Mouse (Mus musculus) midbrain, embryonic 14.5 days (tissue): Measurements from ENCODE around the gene Iffo1. TPM values are rescaled to one million over a fixed set of nuclear protein-coding genes. Genes with fewer than 3 reads are reported as not detected.
A peak's percentile ranks its signal among the peaks of the same experiment; 100 is the strongest.
"Not testable (repeated sequence)": the region's sequence is repeated elsewhere in the genome, so short reads cannot be mapped to it uniquely, and the experiment has no call there.

ENCODE experiments used
- ATAC-seq: fragments of 200-750 bp; cut with Nextera tagmentation; 2 replicates; pipeline ENCODE4 v1.8.0; 2017; ENCODE audit warnings: moderate number of reproducible peaks, moderate library complexity; ENCODE audit not compliant: low FRiP score, low TSS enrichment
- DNase-seq: peaks from one replicate; pipeline ENCODE4 v3.0.0-alpha.2; 2015
- H3K27ac ChIP-seq: fragments of 300-500 bp; sonication (generic); replicated peaks from 2 replicates; pipeline ENCODE4 v1.5.1; 2014; ENCODE audit warnings: mild to moderate bottlenecking, low read depth, low read length, moderate library complexity
- H3K27me3 ChIP-seq: fragments of 300-500 bp; sonication (generic); 2 replicates; pipeline ENCODE4 v1.6.1; 2014; ENCODE audit warnings: low read length, control low read depth, mixed read lengths; ENCODE audit not compliant: control insufficient read depth, insufficient read depth
- H3K36me3 ChIP-seq: fragments of 300-500 bp; sonication (generic); 2 replicates; pipeline ENCODE4 v1.6.1; 2014; ENCODE audit warnings: low read length, control low read depth; ENCODE audit not compliant: control insufficient read depth, insufficient read depth
- H3K4me1 ChIP-seq: fragments of 300-500 bp; sonication (generic); 2 replicates; pipeline ENCODE4 v1.6.1; 2014; ENCODE audit warnings: mild to moderate bottlenecking, antibody characterized with exemption, low read length, control low read depth; ENCODE audit not compliant: control insufficient read depth, insufficient read depth
- H3K4me2 ChIP-seq: fragments of 300-500 bp; sonication (generic); 2 replicates; pipeline ENCODE4 v1.6.1; 2014; ENCODE audit warnings: mild to moderate bottlenecking, low read length, moderate library complexity
- H3K4me3 ChIP-seq: fragments of 300-500 bp; sonication (generic); replicated peaks from 2 replicates; pipeline ENCODE4 v1.5.1; 2014; ENCODE audit warnings: low read depth, low read length
- H3K9ac ChIP-seq: fragments of 300-500 bp; sonication (generic); replicated peaks from 2 replicates; pipeline ENCODE4 v1.6.1; 2014; ENCODE audit warnings: mild to moderate bottlenecking, low read length, moderate library complexity
- H3K9me3 ChIP-seq: fragments of 300-500 bp; sonication (generic); 2 replicates; pipeline ENCODE4 v1.6.1; 2016; ENCODE audit warnings: low read length, control low read depth, mixed read lengths; ENCODE audit not compliant: control insufficient read depth
- WGBS: fragments of 180-500 bp; shearing (Covaris S2); extraction: QIAGEN DNeasy Blood & Tissue Kit; methylation state at CpG from one replicate; pipeline ENCODE4 v1.1.7; 2014; 5-methylcytosine and 5-hydroxymethylcytosine counted together
- polyA plus RNA-seq: library from polyadenylated mRNA; unstranded; fragments of >200 nt; fragmentation: Nextera tagmentation; extraction: Ambion mirVana; gene quantifications from 2 replicates; pipeline ENCODE4 v1.2.1, GENCODE M21; 2014

The Iffo1 gene
- polyA plus RNA-seq, 1 experiment from 2014 or later: 15.8 TPM

DNA sequence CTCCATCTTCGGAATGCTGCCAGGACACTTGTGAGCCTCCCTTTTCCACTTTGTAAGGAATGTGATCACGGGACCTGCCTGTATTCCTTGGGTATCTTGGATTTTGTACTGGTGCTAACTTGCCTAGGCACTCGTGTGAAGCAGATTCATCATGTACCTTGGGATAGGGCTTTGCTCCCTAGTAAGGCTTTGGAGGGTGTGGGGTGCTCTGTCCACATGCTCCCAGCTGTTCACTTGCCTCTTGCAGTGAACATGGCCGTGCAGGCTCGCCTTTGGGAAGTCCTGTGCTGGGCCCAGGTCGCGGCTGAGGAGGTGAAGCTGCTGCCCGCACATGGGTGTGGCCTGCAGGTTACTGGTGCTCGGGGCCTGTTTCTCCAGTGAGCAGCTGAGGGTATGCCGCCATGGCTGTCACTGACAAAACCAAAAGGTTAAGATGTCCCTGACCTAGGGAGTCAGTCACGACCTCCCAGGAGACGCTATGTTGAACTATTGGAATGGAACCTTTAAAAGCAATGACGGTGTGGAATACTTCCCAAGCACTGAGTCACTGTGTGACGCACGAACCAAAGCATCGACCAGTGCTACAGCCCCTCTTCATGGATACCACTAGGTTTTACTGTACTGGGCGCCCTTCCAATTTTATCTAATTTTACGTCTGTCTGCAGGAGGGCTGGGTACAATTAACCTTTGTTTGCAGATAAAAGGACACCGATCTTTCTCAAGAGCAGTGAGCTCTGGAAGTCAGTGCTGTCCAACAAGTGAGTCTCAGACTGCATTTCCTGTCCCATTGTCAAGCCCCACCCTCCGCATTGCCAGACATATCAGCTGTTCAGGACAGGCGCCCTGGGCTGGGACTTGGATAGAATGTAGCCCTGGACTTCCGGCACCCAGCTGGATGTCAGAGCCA is 16.1 kb downstream of the Iffo1 start:
- H3K27ac ChIP-seq: no peak overlapping the region

DNA sequence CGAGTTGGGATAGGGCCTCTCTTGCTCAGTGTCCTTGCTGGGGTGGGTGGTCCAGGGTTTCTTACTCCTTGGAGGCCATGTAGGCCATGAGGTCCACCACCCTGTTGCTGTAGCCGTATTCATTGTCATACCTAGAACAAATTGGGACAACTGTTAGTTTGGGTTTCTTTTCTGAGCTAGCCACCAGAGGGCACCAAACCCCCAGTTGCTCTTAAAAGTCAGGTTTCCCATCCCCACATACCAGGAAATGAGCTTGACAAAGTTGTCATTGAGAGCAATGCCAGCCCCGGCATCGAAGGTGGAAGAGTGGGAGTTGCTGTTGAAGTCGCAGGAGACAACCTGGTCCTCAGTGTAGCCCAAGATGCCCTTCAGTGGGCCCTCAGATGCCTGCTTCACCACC is 16.9 kb downstream of the Iffo1 start:
- not testable (repeated sequence) for H3K9me3 ChIP-seq, H3K27ac ChIP-seq, H3K9ac ChIP-seq, ATAC-seq, H3K4me3 ChIP-seq, H3K4me2 ChIP-seq, H3K27me3 ChIP-seq
- 1% methylated on average over 3 of the region's 5 CpGs for WGBS
- Histone ChIP-seq H3K4me1 (peaks cover 23% of the 10 kb centered on the region), H3K36me3 (peaks cover 51% of the 10 kb centered on the region)
- peak; percentile 84 for DNase-seq

More for the DNA sequence above, 16.1 kb downstream of the Iffo1 start:
- Histone ChIP-seq H3K36me3 (peaks cover 53% of the 10 kb centered on the region), H3K4me2 (no peak overlapping the region), H3K9ac (no peak overlapping the region), H3K27me3 (no peaks in the 10 kb centered on the region), H3K4me1 (peaks cover 14% of the 10 kb centered on the region), H3K4me3 (no peak overlapping the region), H3K9me3 (no peaks in the 10 kb centered on the region)
- DNase-seq: no peak
- no peak for ATAC-seq
- WGBS: 17% methylated on average over 22 of the region's 22 CpGs

GRCm38 (mm10) chr6:125162615-125163305 is 17.7 kb downstream of the Iffo1 start:
- DNase-seq, H3K4me2 ChIP-seq, H3K27me3 ChIP-seq, H3K9ac ChIP-seq, H3K4me3 ChIP-seq, H3K27ac ChIP-seq, H3K9me3 ChIP-seq, ATAC-seq: not testable (repeated sequence)
- WGBS: 73% methylated on average over 12 of the region's 16 CpGs
- peaks cover 56% of the 10 kb centered on the region for H3K36me3 ChIP-seq
- peaks cover 27% of the 10 kb centered on the region for H3K4me1 ChIP-seq

DNA sequence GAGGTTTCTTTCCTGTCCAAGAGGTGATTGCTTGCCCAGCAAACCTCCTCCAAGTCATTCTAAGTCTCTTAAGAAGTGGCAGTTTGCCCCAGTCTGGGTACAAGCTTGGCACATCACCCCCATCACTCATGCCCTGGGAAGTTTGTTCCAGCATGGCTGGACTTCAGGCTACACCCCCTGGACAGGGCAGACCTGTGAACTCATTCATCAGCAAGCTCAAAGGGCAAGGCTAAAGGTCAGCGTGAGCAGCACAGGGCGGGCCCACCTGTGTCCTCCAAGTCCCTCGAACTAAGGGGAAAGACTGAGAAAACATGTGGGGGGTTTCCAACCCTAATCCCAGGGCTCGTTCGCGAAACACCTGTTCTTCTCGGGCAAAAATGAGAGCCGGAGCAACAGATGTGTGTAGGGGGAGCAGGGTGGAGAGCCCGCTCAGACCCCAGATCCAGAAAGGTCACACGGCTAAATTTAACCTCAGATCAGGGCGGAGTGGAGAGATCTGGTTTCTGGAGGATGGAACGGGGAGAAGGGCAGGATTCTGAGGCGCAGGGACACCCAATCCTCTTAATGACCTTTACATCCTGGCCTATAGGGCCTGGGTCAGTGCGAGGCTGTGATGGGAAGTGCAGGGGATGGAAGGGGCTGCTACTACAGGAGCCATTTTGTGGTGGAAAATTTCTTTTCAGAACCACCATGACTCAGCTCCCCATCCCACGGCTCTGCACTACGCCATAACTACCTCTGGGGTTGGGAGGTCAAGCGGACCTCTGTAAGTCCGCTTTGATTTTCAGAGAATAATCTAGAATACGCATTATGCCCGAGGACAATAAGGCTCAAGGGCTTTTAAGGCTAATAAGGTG is 19.0 kb downstream of the Iffo1 start:
- H3K4me2 ChIP-seq: peak overlapping the region; percentile 79
- ATAC-seq (no peak), DNase-seq (peak; percentile 57)
- H3K4me3 ChIP-seq: peak overlapping the region; percentile 80
- WGBS: 4% methylated on average over 20 of the region's 20 CpGs
- H3K9me3 ChIP-seq: no peaks in the 10 kb centered on the region
- peak overlapping the region; percentile 89 for H3K27ac ChIP-seq
- H3K9ac ChIP-seq: peak overlapping the region; percentile 91
- peaks cover 27% of the 10 kb centered on the region for H3K4me1 ChIP-seq
- peaks cover 61% of the 10 kb centered on the region for H3K36me3 ChIP-seq
- no peaks in the 10 kb centered on the region for H3K27me3 ChIP-seq

DNA sequence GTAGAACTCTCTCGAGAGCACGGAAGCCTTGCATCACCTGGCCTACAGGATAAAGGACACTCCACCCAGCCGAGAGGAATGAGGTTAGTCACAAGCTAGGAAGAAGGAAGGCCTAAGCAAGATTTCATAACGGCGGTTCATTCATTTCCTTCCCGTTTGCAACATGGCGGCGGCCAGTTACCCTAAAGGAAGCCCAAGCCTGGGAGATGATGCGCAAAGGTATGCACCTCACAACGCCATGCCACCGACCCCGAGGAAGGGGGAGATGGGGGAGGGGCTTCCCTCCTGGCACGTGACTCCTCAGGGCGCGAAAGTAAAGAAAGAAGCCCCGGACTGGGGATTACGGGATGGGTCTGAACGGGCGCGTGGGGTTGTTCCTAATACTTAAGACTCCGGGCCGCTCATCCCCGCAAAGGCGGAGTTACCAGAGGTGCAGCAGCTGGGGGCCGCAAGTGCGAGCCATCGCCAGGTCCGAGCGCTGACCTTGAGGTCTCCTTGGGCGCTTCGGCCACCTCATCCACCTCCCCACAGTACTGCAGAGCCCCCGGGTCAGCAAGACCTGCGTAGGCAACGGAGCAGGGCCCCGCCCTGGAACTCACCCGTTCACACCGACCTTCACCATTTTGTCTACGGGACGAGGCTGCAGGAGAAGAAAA is 19.8 kb downstream of the Iffo1 start:
- H3K4me3 ChIP-seq: peak overlapping the region; percentile 80
- H3K27me3 ChIP-seq: no peaks in the 10 kb centered on the region
- peaks cover 61% of the 10 kb centered on the region for H3K36me3 ChIP-seq
- under 1% methylated on average over 38 of the region's 39 CpGs for WGBS
- H3K4me1 ChIP-seq: peaks cover 27% of the 10 kb centered on the region
- ATAC-seq (peak; percentile 43), DNase-seq (peak; percentile 87)
- peak overlapping the region; percentile 91 for H3K9ac ChIP-seq
- peak overlapping the region; percentile 89 for H3K27ac ChIP-seq
- H3K4me2 ChIP-seq: peak overlapping the region; percentile 79
- H3K9me3 ChIP-seq: no peaks in the 10 kb centered on the region

DNA sequence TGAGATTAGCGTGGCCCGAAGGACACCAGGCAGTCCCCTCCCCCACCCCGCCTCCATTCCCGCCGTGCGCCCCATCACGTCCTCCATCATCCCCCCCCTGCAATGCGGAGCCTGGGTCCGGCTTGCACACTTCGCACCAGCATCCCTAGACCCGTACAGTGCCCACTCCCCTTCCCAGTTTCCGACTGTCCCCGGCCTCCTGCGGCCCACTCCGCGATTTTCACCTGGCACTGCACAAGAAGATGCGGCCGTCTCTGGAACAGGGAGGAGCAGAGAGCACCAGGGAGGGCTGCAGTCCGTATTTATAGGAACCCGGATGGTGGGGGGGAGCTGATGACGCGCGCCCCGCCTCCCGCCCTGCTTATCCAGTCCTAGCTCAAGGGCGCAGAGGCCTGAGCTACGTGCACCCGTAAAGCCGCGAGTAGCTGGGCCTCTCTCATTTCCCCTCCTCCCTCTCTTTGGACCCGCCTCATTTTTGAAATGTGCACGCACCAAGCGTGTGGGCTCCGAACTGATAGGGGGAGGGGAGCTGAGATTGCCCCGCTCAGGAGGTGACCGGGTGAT is 20.4 kb downstream of the Iffo1 start:
- peak overlapping the region; percentile 89 for H3K27ac ChIP-seq
- H3K9ac ChIP-seq: peak overlapping the region; percentile 91
- no peaks in the 10 kb centered on the region for H3K27me3 ChIP-seq
- peak overlapping the region; percentile 80 for H3K4me3 ChIP-seq
- peak overlapping the region; percentile 79 for H3K4me2 ChIP-seq
- under 1% methylated on average over 36 of the region's 36 CpGs for WGBS
- no peaks in the 10 kb centered on the region for H3K9me3 ChIP-seq
- DNase-seq (peak; percentile 97), ATAC-seq (peak; percentile 91)
- H3K36me3 ChIP-seq: peaks cover 61% of the 10 kb centered on the region
- H3K4me1 ChIP-seq: peaks cover 27% of the 10 kb centered on the region

GRCm38 (mm10) chr6:125166051-125166751 is 21.2 kb downstream of the Iffo1 start, which contains the start of gene Gapdh:
TSS of gene Gapdh (minus strand) at chr6:125166467.
- peak; percentile 69 for DNase-seq
- Histone ChIP-seq H3K36me3 (peaks cover 61% of the 10 kb centered on the region), H3K4me1 (peaks cover 27% of the 10 kb centered on the region), H3K4me3 (peak within 1 kb of the TSS; percentile 80), H3K9me3 (no peaks in the 10 kb centered on the region), H3K9ac (peak within 1 kb of the TSS; percentile 91), H3K4me2 (peak within 1 kb of the TSS; percentile 79), H3K27me3 (no peaks in the 10 kb centered on the region), H3K27ac (peak within 1 kb of the TSS; percentile 89)
- WGBS: 1% methylated on average over 18 of the region's 18 CpGs
- no peak for ATAC-seq
